Mouse (Mus musculus) ovary, postnatal 36 days (tissue): ENCODE measurements around the gene Wrnip1.
"Not testable (repeated sequence)": the region's sequence is repeated elsewhere in the genome, so short reads cannot be mapped to it uniquely, and the experiment has no call there.

Experiments
- DNase-seq: peaks from one replicate; pipeline ENCODE4 v3.0.0; 2022; ENCODE audit warnings: low spot score, mixed read lengths

Gene Wrnip1

GRCm38 (mm10) chr13:32851967-32852366 lies 50.1 kb downstream of the Wrnip1 start:
- no peak for DNase-seq

GRCm38 (mm10) chr13:32852539-32852938 lies 50.7 kb downstream of the Wrnip1 start:
- no peak for DNase-seq

GRCm38 (mm10) chr13:32853073-32853472 lies 51.2 kb downstream of the Wrnip1 start:
- DNase-seq, result no peak

- no peak for DNase-seq
Observed at GRCm38 (mm10) chr13:32860821-32861220, 59.0 kb downstream of the Wrnip1 start.

GRCm38 (mm10) chr13:32863456-32863855 lies 61.6 kb downstream of the Wrnip1 start:
- no peak for DNase-seq

- DNase-seq, result not testable (repeated sequence)
Observed at GRCm38 (mm10) chr13:32864529-32864928, 62.7 kb downstream of the Wrnip1 start.

GRCm38 (mm10) chr13:32865591-32865990 lies 63.8 kb downstream of the Wrnip1 start:
- no peak for DNase-seq

- DNase-seq, result peak; percentile 73
Observed at GRCm38 (mm10) chr13:32866484-32866883, 64.6 kb downstream of the Wrnip1 start.

- no peak for DNase-seq
Observed at GRCm38 (mm10) chr13:32867030-32867429, 65.2 kb downstream of the Wrnip1 start.

- not testable (repeated sequence) for DNase-seq
Observed at GRCm38 (mm10) chr13:32868233-32868632, 66.4 kb downstream of the Wrnip1 start.

- no peak for DNase-seq
Observed at GRCm38 (mm10) chr13:32868843-32869242, 67.0 kb downstream of the Wrnip1 start.
